Mouse (Mus musculus) ES-CJ7 (cell line): ENCODE measurements around the gene Slc10a6.

Experiments used
- DNase-seq: peaks from one replicate; pipeline ENCODE4 v3.0.0; 2011; ENCODE audit warnings: low read depth, low spot score

Slc10a6 gene

GRCm38 (mm10) chr5:103560546-103560945 lies 68.7 kb downstream of the Slc10a6 start:
- DNase-seq: no peak
